Mouse (Mus musculus): ENCODE results near the gene Gm136.

DNA sequence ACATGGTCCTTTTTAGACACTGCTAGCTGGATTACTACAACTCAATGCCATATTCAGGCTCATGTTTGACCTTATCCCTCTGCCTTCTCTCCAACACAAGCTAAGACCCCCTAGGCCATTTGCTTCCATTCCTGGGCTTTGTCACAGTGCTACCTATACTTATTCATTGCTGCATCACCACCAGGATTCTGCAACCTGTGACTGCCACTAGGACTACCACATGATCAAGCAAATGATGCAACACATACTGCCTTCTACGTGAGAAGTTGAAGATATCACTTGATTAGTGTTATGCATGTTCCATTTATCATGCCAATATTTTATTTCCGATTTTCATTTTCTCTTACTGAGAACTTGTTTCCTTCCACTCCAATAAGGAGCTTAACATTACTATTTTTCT lies 41.9 kb upstream of the Gm136 start:
- no peak for TF ChIP-seq TAL1 (IDR thresholded peaks at IDR 0.05; ENCODE audit: low read length)
- no peak for TF ChIP-seq GATA1 (IDR thresholded peaks at IDR 0.05; ENCODE audit: low read length)

All from erythroblast, embryonic 14.5 days (primary cell).